23 mouse cellular contexts compared by ENCODE assay signal in the genomic region with DNA sequence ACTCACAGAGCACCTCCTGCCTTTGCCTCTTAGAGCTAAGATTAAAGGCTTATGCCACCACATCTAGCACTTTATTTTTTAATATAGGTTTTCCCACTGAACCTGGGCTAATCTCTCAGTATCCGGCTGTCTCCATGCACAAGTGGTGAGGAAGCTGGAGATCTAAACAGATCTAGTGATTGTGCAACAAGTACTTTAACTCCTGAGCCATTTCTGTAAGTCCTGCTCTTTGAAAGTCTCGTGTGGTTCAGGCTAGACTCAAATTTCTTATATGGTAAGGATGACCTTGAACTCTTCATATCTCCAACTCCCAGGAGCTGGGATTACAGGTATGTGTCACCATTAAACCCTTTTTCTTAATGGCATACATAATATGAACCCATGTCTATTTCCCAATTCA. TPM values are rescaled to one million over a fixed set of nuclear protein-coding genes. Genes with fewer than 3 reads are reported as not detected.
A peak's percentile ranks its signal among the peaks of the same experiment; 100 is the strongest.
DNase-seq lines count a peak whose midpoint lies in the region; ATAC-seq and TF ChIP-seq lines count a peak whose summit lies in the region.
"Had no signal": no experiment of that assay in that cellular context is flagged by ENCODE, and none has a peak within 500 bp of the region (broad histone marks: within the 10 kb centered on the region; RNA-seq: fewer than 3 reads in every experiment).

No protein-coding gene starts in this region.

- TF ChIP-seq CTCF in liver, adult 2 months (IDR thresholded peaks at IDR 0.05; ENCODE audit: low read depth, low read length): no peak
- no peak for TF ChIP-seq CTCF in liver, postnatal 0 days (IDR thresholded peaks at IDR 0.05; ENCODE audit: low read depth)

- no peaks in the 10 kb centered on the region; the same call in 1 of the 2 replicates for H3K36me3 ChIP-seq in liver, adult 2 months (ENCODE audit: control insufficient read depth, insufficient read depth, low read length)
- no peaks in the 10 kb centered on the region for H3K36me3 ChIP-seq in liver, postnatal 0 days (replicated peaks; ENCODE audit: insufficient read depth, low read length)
- H3K36me3 ChIP-seq: embryonic facial prominence, embryonic 10.5 days; embryonic facial prominence, embryonic 12.5 days; forebrain, embryonic 15.5 days; G1E had no signal

- no peaks in the 10 kb centered on the region for H3K9me3 ChIP-seq in liver, postnatal 0 days (ENCODE audit: low read length)
- H3K9me3 ChIP-seq: embryonic facial prominence, embryonic 10.5 days; embryonic facial prominence, embryonic 12.5 days; forebrain, embryonic 13.5 days; forebrain, embryonic 15.5 days; G1E had no signal

- H3K79me2 ChIP-seq in liver, adult 2 months (ENCODE audit: control insufficient read depth, insufficient read depth, low read length): peaks cover 16% of the 10 kb centered on the region; the same call in 1 of the 2 replicates

- peak; percentile 17 for DNase-seq in heart, adult 11 months
- no peak for DNase-seq in heart, postnatal 14 days
- peak; percentile 62 for DNase-seq in liver, adult 2 months (ENCODE audit: extremely low read depth, low read depth, low spot score)
- no peak for DNase-seq in liver, postnatal 0 days
- no peak for DNase-seq in heart, adult 8-10 months (ENCODE audit: low spot score)
- DNase-seq: adrenal gland, adult 8-10 months; adrenal gland, postnatal 14 days; adrenal gland, postnatal 36 days; cerebellum, adult 11-12 months; cerebellum, adult 2 months; cerebellum, adult 9-10 months; cerebellum, postnatal 10 days; cerebellum, postnatal 25 days; forebrain, postnatal 0 days had no signal

- no peak for TF ChIP-seq POLR2A in liver, adult 2 months (IDR thresholded peaks at IDR 0.05; ENCODE audit: extremely low read depth, insufficient read depth, low read length)

- intact Hi-C loops in heart, postnatal 14 days (cut with DNase I): no loop called here

- no peaks in the 10 kb centered on the region; the same call in 1 of the 2 replicates for H3K4me1 ChIP-seq in liver, adult 2 months (ENCODE audit: control insufficient read depth, insufficient read depth, low read length)
- H3K4me1 ChIP-seq in liver, postnatal 0 days (ENCODE audit: insufficient read depth): peaks cover 7% of the 10 kb centered on the region; the same call in 1 of the 2 replicates
- H3K4me1 ChIP-seq: embryonic facial prominence, embryonic 12.5 days; forebrain, embryonic 13.5 days; forebrain, embryonic 15.5 days had no signal

- H3K27ac ChIP-seq in liver, adult 2 months (replicated peaks; ENCODE audit: insufficient read depth, low read depth, low read length): no peak overlapping the region
- no peak overlapping the region for H3K27ac ChIP-seq in liver, postnatal 0 days (ENCODE audit: low read depth)
- H3K27ac ChIP-seq: embryonic facial prominence, embryonic 10.5 days; embryonic facial prominence, embryonic 12.5 days; forebrain, embryonic 13.5 days; forebrain, embryonic 15.5 days had no signal

- no peak for TF ChIP-seq EP300 in liver, postnatal 0 days (IDR thresholded peaks at IDR 0.05; ENCODE audit: low read depth)

- no peak overlapping the region for H3K4me3 ChIP-seq in liver, adult 2 months (ENCODE audit: insufficient read depth, low read depth, low read length)
- H3K4me3 ChIP-seq in liver, postnatal 0 days (ENCODE audit: low read depth, low read length): no peak overlapping the region
- H3K4me3 ChIP-seq: embryonic facial prominence, embryonic 10.5 days; embryonic facial prominence, embryonic 12.5 days; forebrain, embryonic 13.5 days; forebrain, embryonic 15.5 days had no signal

- H3K27me3 ChIP-seq in liver, adult 2 months (ENCODE audit: control insufficient read depth, insufficient read depth, low read length): no peaks in the 10 kb centered on the region
- H3K27me3 ChIP-seq in liver, postnatal 0 days (ENCODE audit: insufficient read depth, low read length): no peaks in the 10 kb centered on the region
- H3K27me3 ChIP-seq: CH12.LX; embryonic facial prominence, embryonic 12.5 days; forebrain, embryonic 13.5 days; forebrain, embryonic 15.5 days; Patski had no signal

- no peak overlapping the region for H3K9ac ChIP-seq in liver, adult 2 months (ENCODE audit: low read depth, low read length)
- H3K9ac ChIP-seq in liver, postnatal 0 days (replicated peaks): no peak overlapping the region
- H3K9ac ChIP-seq: embryonic facial prominence, embryonic 12.5 days; forebrain, embryonic 13.5 days; forebrain, embryonic 15.5 days; forebrain, postnatal 0 days had no signal

- no peak overlapping the region for H3K4me2 ChIP-seq in liver, postnatal 0 days (ENCODE audit: low read depth, low read length)
- H3K4me2 ChIP-seq: embryonic facial prominence, embryonic 12.5 days; forebrain, embryonic 13.5 days; forebrain, embryonic 15.5 days had no signal

- WGBS in liver, adult 2 months: 20% methylated on average over 2 of the region's 2 CpGs
- 41% methylated on average over 2 of the region's 2 CpGs for WGBS in liver, postnatal 0 days (ENCODE audit: insufficient replicate concordance)

- ATAC-seq in liver, postnatal 0 days: no peak
- ATAC-seq: activated CD4-positive, CD25-positive, alpha-beta regulatory T cell, adult 4 months; CD4-positive, CD25-positive, alpha-beta regulatory T cell, adult 4 months; forebrain, embryonic 13.5 days; forebrain, embryonic 15.5 days; forebrain, postnatal 0 days; Patski had no signal

RNA-seq across cellular contexts. Expression of a gene that starts 8.2 kb away (rescaled TPM):
- total RNA-seq in heart, postnatal 14 days (2021): 10 to 100 TPM; 13.4 to 15.3 TPM
- 1.9 and 3.0 TPM in 2 replicates for total RNA-seq in liver, adult 2 months (2014; rRNA removed)
- polyA plus RNA-seq in liver, adult 2 months (2012; rRNA removed): 5.2 and 27.1 TPM in 2 replicates
- polyA plus RNA-seq in liver, postnatal 0 days (2015; fragmentation: Nextera tagmentation; extraction: Ambion mirVana): 8.2 and 9.4 TPM in 2 replicates
- total RNA-seq in heart, adult 8-10 months (2022): 10 to 100 TPM in 1 of 4 experiments, 1 to 10 TPM in 3; 6.3 to 11.4 (median 8.5) TPM
- polyA plus RNA-seq: G1E had no signal

RNA-seq across cellular contexts. Expression of a gene that starts 48.8 kb away (rescaled TPM):
- total RNA-seq in heart, postnatal 14 days (2021): 10 to 100 TPM; 14.2 to 16.1 TPM
- total RNA-seq in liver, adult 2 months (2014; rRNA removed): 8.4 and 9.6 TPM in 2 replicates
- 1.0 and 1.9 TPM in 2 replicates for polyA plus RNA-seq in liver, adult 2 months (2012; rRNA removed)
- polyA plus RNA-seq in liver, postnatal 0 days (2015; fragmentation: Nextera tagmentation; extraction: Ambion mirVana): 2.7 and 3.1 TPM in 2 replicates
- total RNA-seq in heart, adult 8-10 months (2022): 10 to 100 TPM; 18.0 to 27.6 (median 25.1) TPM

Comparison
In these comparisons a context has a peak if more than half of its experiments do, and no peak if none do; other contexts are left out.
1. DNase-seq: peak in heart, adult 11 months (single experiment) and liver, adult 2 months (single experiment); none in heart, postnatal 14 days (0 of 2), liver, postnatal 0 days (single experiment) and heart, adult 8-10 months (single experiment).